Mouse (Mus musculus): Measurements from ENCODE around the gene Ulk4.

Ulk4 gene

GRCm38 (mm10) chr9:121265307-121265706, 11.7 kb downstream of the Ulk4 start:
- CTCF ChIA-PET, result interaction anchor here (0.6 kb wide), 1 partner anchor 629 kb away, joined by 5 read pairs; no protein-coding TSS in a partner anchor

GRCm38 (mm10) chr9:121257106-121257505, 19.9 kb downstream of the Ulk4 start:
- CTCF ChIA-PET, result no interaction called here

GRCm38 (mm10) chr9:121254761-121255160, 22.2 kb downstream of the Ulk4 start:
- CTCF ChIA-PET, result no interaction called here

GRCm38 (mm10) chr9:121253983-121254382, 23.0 kb downstream of the Ulk4 start:
- CTCF ChIA-PET, result no interaction called here

- CTCF ChIA-PET, result no interaction called here
Measured at GRCm38 (mm10) chr9:121250854-121251253, 26.1 kb downstream of the Ulk4 start.

- CTCF ChIA-PET, result no interaction called here
Measured at GRCm38 (mm10) chr9:121249805-121250204, 27.2 kb downstream of the Ulk4 start.

GRCm38 (mm10) chr9:121247956-121248775, 28.8 kb downstream of the Ulk4 start:
- CTCF ChIA-PET, result no interaction called here

- CTCF ChIA-PET, result no interaction called here
Measured at GRCm38 (mm10) chr9:121247047-121247446, 29.9 kb downstream of the Ulk4 start.

- CTCF ChIA-PET, result no interaction called here
Measured at GRCm38 (mm10) chr9:121242331-121242730, 34.7 kb downstream of the Ulk4 start.

- CTCF ChIA-PET, result no interaction called here
Measured at GRCm38 (mm10) chr9:121241806-121242205, 35.2 kb downstream of the Ulk4 start.

GRCm38 (mm10) chr9:121241366-121241765, 35.6 kb downstream of the Ulk4 start:
- CTCF ChIA-PET, result no interaction called here

- CTCF ChIA-PET, result interaction anchor here (0.6 to 0.7 kb wide), 3 partner anchors 117 to 809 kb away, joined by 3 to 20 read pairs (median 3); no protein-coding TSS in a partner anchor
Measured at GRCm38 (mm10) chr9:121240242-121240641, 36.8 kb downstream of the Ulk4 start.

GRCm38 (mm10) chr9:121239571-121239970, 37.4 kb downstream of the Ulk4 start:
- CTCF ChIA-PET, result no interaction called here

GRCm38 (mm10) chr9:121218636-121219035, 58.4 kb downstream of the Ulk4 start:
- CTCF ChIA-PET, result no interaction called here

- CTCF ChIA-PET, result no interaction called here
Measured at GRCm38 (mm10) chr9:121218230-121218629, 58.8 kb downstream of the Ulk4 start.

GRCm38 (mm10) chr9:121217742-121218141, 59.3 kb downstream of the Ulk4 start:
- CTCF ChIA-PET, result no interaction called here

- CTCF ChIA-PET, result no interaction called here
Measured at GRCm38 (mm10) chr9:121216536-121217320, 60.3 kb downstream of the Ulk4 start.

GRCm38 (mm10) chr9:121215349-121216000, 61.5 kb downstream of the Ulk4 start:
- CTCF ChIA-PET, result no interaction called here

GRCm38 (mm10) chr9:121212322-121212721, 64.7 kb downstream of the Ulk4 start:
- CTCF ChIA-PET, result no interaction called here

GRCm38 (mm10) chr9:121205046-121205445, 72.0 kb downstream of the Ulk4 start:
- CTCF ChIA-PET, result no interaction called here

GRCm38 (mm10) chr9:121204149-121204800, 72.7 kb downstream of the Ulk4 start:
- CTCF ChIA-PET, result interaction anchor here (0.7 kb wide), 1 partner anchor 1136 kb away, joined by 8 read pairs; no protein-coding TSS in a partner anchor

- CTCF ChIA-PET, result interaction anchor here (0.7 kb wide), 1 partner anchor 1137 kb away, joined by 8 read pairs; no protein-coding TSS in a partner anchor
Measured at GRCm38 (mm10) chr9:121203686-121204085, 73.3 kb downstream of the Ulk4 start.
